Mouse (Mus musculus): Measurements from ENCODE around the gene Amz1.

Amz1 gene

GRCm38 (mm10) chr5:140766566-140766965, 42.6 kb downstream of the Amz1 start:
- DNase-seq (ENCODE audit: low spot score in 2 of 2): no peak

- DNase-seq (ENCODE audit: low spot score in 2 of 2): peak; percentile 88 to 89
Measured at GRCm38 (mm10) chr5:140767704-140768141, 43.8 kb downstream of the Amz1 start.

GRCm38 (mm10) chr5:140768333-140768732, 44.4 kb downstream of the Amz1 start:
- no peak for DNase-seq (ENCODE audit: low spot score in 2 of 2)

- peak in 1 of 2 experiments; percentile 39 for DNase-seq (ENCODE audit: low spot score in 2 of 2)
Measured at GRCm38 (mm10) chr5:140771612-140772011, 47.7 kb downstream of the Amz1 start.

GRCm38 (mm10) chr5:140772158-140772557, 48.2 kb downstream of the Amz1 start:
- DNase-seq (ENCODE audit: low spot score in 2 of 2): no peak

GRCm38 (mm10) chr5:140775111-140775510, 51.2 kb downstream of the Amz1 start:
- DNase-seq (ENCODE audit: low spot score in 2 of 2): no peak

- no peak for DNase-seq (ENCODE audit: low spot score in 2 of 2)
Measured at GRCm38 (mm10) chr5:140776968-140777367, 53.0 kb downstream of the Amz1 start.

GRCm38 (mm10) chr5:140781122-140781521, 57.2 kb downstream of the Amz1 start:
- no peak for DNase-seq (ENCODE audit: low spot score in 2 of 2)

GRCm38 (mm10) chr5:140781886-140782572, 58.1 kb downstream of the Amz1 start:
- no peak for DNase-seq (ENCODE audit: low spot score in 2 of 2)

- no peak for DNase-seq (ENCODE audit: low spot score in 2 of 2)
Measured at GRCm38 (mm10) chr5:140783577-140783976, 59.6 kb downstream of the Amz1 start.

- DNase-seq (ENCODE audit: low spot score in 2 of 2): no peak
Measured at GRCm38 (mm10) chr5:140784288-140784687, 60.4 kb downstream of the Amz1 start.

- peak; percentile 44 to 49 for DNase-seq (ENCODE audit: low spot score in 2 of 2)
Measured at GRCm38 (mm10) chr5:140785240-140785872, 61.4 kb downstream of the Amz1 start.

- DNase-seq (ENCODE audit: low spot score in 2 of 2): no peak
Measured at GRCm38 (mm10) chr5:140789561-140789960, 65.6 kb downstream of the Amz1 start.

GRCm38 (mm10) chr5:140790392-140790791, 66.5 kb downstream of the Amz1 start:
- DNase-seq (ENCODE audit: low spot score in 2 of 2): no peak

- DNase-seq (ENCODE audit: low spot score in 2 of 2): peak; percentile 47 to 61
Measured at GRCm38 (mm10) chr5:140790937-140791877, 67.3 kb downstream of the Amz1 start.

GRCm38 (mm10) chr5:140792233-140792632, 68.3 kb downstream of the Amz1 start:
- DNase-seq (ENCODE audit: low spot score in 2 of 2): no peak

GRCm38 (mm10) chr5:140794753-140795152, 70.8 kb downstream of the Amz1 start:
- peak; percentile 69 to 71 for DNase-seq (ENCODE audit: low spot score in 2 of 2)

GRCm38 (mm10) chr5:140795176-140795575, 71.2 kb downstream of the Amz1 start:
- DNase-seq (ENCODE audit: low spot score in 2 of 2): peak; percentile 62 to 63

GRCm38 (mm10) chr5:140796051-140796450, 72.1 kb downstream of the Amz1 start:
- DNase-seq (ENCODE audit: low spot score in 2 of 2): no peak

GRCm38 (mm10) chr5:140798158-140798557, 74.2 kb downstream of the Amz1 start:
- DNase-seq (ENCODE audit: low spot score in 2 of 2): peak; percentile 80 to 85

- no peak for DNase-seq (ENCODE audit: low spot score in 2 of 2)
Measured at GRCm38 (mm10) chr5:140798775-140799174, 74.8 kb downstream of the Amz1 start.

GRCm38 (mm10) chr5:140799190-140799589, 75.3 kb downstream of the Amz1 start:
- no peak for DNase-seq (ENCODE audit: low spot score in 2 of 2)

Measured in heart, adult 9 months (tissue).